Mouse (Mus musculus): ENCODE data around the gene Gm11568.

GRCm38 (mm10) chr11:99851508-99851907, 6.2 kb upstream of the Gm11568 start, which contains the start of gene Krtap4-16:
- TF ChIP-seq POLR2A (IDR thresholded peaks at IDR 0.05; ENCODE audit: borderline replicate concordance, insufficient read depth, low read length) = no peak
- no peak for TF ChIP-seq CTCF (IDR thresholded peaks at IDR 0.05; ENCODE audit: borderline replicate concordance, insufficient read depth, low read depth, low read length)
